Mouse (Mus musculus) C2C12 (cell line): Measurements from ENCODE around the gene Prss36.

Experiments
- CTCF ChIP-seq: IDR thresholded peaks from one replicate; pipeline ENCODE4 v1.5.1; 2011; ENCODE audit not compliant: control insufficient read depth, insufficient read depth, insufficient read length
- USF1 ChIP-seq: IDR thresholded peaks from one replicate; pipeline ENCODE4 v1.6.1; 2011; ENCODE audit warnings: low read depth, mild to moderate bottlenecking, control low read depth, moderate library complexity

DNA sequence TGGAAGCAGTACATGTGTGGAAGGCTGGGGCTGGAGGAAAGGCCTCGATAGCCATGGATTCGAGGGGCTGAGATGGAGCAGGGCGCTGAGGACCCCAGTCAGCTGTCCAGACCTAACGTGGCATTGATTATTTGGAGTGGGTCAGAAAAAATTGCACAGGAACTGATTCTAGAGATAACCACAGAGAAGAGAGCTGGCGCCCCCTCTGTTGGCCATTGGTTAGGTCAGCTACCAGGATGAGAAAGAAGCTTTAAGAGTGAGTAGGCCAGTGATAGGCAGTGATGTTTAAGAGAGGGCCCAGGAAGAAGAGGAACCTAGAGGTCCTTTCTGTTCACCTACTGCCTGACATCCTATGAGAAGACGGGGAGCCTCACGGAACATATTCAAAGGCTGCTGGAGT lies 27.2 kb downstream of the Prss36 start:
- TF ChIP-seq CTCF (no peak), USF1 (no peak)
